ENCODE assay signal across 21 mouse cellular contexts in the genomic region with DNA sequence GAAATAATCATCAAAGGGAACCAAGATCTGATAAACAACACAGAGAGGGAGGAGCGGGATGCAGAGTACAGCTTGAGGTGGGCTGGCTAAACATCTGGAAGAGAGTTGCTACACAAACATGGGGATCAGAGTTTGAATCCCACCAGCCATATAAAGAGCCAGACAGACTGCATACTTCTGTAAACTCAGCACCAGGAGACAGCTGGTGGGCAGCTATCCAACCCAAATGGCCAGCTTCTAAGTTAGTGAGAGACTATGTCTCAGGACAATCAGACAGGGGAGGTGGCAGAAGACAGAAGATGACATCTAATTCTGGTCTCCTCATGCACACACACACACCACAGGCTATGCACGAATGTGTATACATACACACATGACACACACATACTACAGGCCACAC.
"Had no signal": no experiment of that assay in that cellular context is flagged by ENCODE, and none has a peak within 500 bp of the region (broad histone marks: within the 10 kb centered on the region; RNA-seq: fewer than 3 reads in every experiment).

No protein-coding gene starts in this region.

- H3K4me3 ChIP-seq: liver, embryonic 15.5 days; megakaryocyte, embryonic 14.5 days; midbrain, embryonic 13.5 days; midbrain, embryonic 15.5 days; myocyte; neural tube, embryonic 13.5 days; neural tube, embryonic 15.5 days had no signal

- H3K9me3 ChIP-seq: liver, embryonic 15.5 days; megakaryocyte, embryonic 14.5 days; midbrain, embryonic 13.5 days; midbrain, embryonic 15.5 days; neural tube, embryonic 13.5 days; neural tube, embryonic 15.5 days had no signal

- H3K36me3 ChIP-seq: liver, embryonic 15.5 days; midbrain, embryonic 13.5 days; midbrain, embryonic 15.5 days; neural tube, embryonic 13.5 days; neural tube, embryonic 15.5 days had no signal

- H3K27ac ChIP-seq: liver, embryonic 15.5 days; macrophage; midbrain, embryonic 13.5 days; midbrain, embryonic 15.5 days; neural tube, embryonic 13.5 days; neural tube, embryonic 15.5 days had no signal

- H3K4me2 ChIP-seq: liver, embryonic 15.5 days; midbrain, embryonic 11.5 days; midbrain, embryonic 13.5 days; midbrain, embryonic 15.5 days; neural tube, embryonic 13.5 days; neural tube, embryonic 15.5 days had no signal

- H3K9ac ChIP-seq: liver, embryonic 15.5 days; liver, postnatal 0 days; midbrain, embryonic 13.5 days; midbrain, embryonic 15.5 days; neural tube, embryonic 13.5 days; neural tube, embryonic 15.5 days had no signal

- H3K27me3 ChIP-seq: liver, embryonic 15.5 days; megakaryocyte, embryonic 14.5 days; midbrain, embryonic 13.5 days; midbrain, embryonic 15.5 days; neural tube, embryonic 13.5 days; neural tube, embryonic 15.5 days had no signal

- DNase-seq: liver, postnatal 0 days; lung, adult 2 months; lung, postnatal 10 days; lung, postnatal 36 days; retina, postnatal 1 day; right cerebral cortex, adult 18-20 months; right cerebral cortex, postnatal 25 days; right cerebral cortex, postnatal 4 days; spleen, adult 18-20 months; thymus, adult 18-20 months; thymus, postnatal 14 days; thymus, postnatal 36 days had no signal

- ATAC-seq: liver, postnatal 0 days; midbrain, embryonic 13.5 days; midbrain, embryonic 15.5 days had no signal

- H3K4me1 ChIP-seq: liver, embryonic 15.5 days had no signal
